Mouse (Mus musculus) kidney, adult 9 months (tissue): ENCODE data around the gene Ptgfrn.

ENCODE experiments used
- DNase-seq: peaks from one replicate; pipeline ENCODE4 v3.0.0; 2022

Ptgfrn gene

DNA sequence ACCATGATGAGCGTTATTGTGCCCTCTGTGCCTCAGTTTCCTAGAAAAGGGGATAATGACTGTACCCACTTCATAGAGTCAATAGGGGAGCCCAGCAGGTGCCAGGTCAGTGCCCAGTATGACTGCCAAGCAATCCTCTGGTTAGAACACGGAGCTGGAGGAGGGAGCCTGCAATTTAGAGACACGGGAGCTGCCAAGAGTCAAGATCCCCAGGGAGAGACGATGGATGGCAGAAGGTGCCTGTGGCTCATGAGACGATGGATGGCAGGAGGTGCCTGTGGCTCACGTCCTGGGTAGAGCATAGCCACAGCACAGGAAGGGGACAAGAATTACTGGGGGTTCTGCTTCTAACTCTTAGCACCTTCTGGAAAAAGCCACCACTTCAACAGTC lies 32.4 kb downstream of the Ptgfrn start:
- DNase-seq = no peak

DNA sequence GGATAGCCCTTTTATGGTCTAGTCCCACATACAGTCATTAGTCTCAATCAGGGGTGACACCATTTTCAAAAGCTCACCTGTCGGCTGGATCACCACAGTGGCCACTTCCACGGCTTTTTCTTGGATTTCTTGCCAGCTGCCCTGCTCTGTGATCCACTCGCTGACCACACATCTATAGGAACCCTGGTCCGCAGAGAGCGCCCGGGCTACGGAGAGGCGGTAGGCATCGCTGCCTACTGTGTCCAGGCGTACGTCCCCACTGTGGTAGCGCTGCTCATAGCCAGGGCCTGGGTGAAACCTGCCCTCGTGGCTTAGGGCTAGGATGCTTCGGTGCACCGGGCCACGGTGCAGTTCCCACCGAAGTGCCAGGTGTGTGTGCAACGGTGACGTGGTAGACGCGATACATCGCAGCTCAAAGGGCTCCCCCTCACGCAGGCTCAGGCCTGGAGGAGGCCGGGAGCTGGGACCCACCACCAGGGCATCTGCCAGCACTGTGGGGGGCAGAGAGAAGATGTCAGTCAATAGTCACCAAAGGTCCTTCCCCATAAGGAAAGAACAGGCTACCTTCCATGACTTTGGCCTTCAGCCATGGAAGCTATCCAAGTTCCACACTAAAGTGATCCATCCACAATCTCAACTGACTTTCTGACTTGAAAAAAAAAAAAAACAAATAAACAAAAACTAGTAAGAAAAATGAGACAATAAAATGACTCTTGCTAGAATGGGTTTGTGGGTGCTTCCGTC lies 32.9 kb downstream of the Ptgfrn start:
- DNase-seq = no peak

GRCm38 (mm10) chr3:101075866-101076265 lies 34.2 kb downstream of the Ptgfrn start:
- no peak for DNase-seq

DNA sequence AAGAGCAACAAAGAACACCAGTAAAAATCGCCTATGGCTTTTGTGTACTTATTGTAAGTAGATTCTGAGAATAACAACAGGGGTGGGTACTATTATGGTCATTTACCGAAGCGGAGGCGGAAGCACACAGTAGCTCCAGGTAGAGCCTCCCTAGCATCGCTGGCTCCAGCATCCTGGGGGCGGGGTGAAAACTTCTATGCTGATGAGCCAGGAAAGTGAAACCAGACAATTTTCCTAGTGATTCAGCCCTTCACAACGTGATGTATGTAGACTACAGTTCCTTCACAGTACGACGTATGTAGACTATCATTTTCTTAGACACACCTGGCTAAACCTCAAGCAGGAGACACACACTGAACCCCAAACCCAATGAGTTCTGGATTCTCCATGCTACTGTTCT lies 36.7 kb downstream of the Ptgfrn start:
- DNase-seq = no peak

DNA sequence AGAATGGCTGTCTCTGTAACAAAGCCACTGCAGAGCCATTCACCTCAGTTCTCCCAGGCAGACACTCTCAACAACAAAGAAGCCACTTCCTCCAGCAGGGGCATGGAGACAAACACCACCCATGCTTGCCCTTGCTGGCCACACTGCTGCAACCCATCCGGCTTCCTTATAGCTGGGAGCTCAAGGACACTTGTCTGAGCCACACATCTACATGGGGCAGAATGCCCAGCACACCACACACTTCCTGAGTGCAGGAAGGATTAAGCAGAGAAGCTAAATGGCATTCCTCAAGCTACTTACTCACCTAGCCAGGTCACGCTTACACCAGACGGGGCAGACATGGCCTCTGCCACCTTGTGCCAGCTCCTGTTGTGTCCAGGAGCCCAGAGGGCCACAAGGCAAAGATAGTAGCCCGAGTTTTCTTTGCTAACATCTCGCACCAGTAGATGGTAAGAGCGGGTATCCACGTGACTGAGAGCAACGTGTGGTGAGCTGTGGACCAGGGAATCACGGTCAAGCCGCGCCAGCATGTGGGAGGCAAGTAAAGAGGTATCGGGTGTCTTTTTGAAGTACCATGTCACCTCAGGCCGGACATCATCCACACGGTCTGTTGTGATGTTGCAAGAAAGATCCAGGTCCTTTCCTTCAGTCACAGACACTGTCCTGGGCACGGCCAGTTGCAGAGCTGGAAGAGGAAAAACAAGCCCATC lies 37.4 kb downstream of the Ptgfrn start:
- DNase-seq = no peak

DNA sequence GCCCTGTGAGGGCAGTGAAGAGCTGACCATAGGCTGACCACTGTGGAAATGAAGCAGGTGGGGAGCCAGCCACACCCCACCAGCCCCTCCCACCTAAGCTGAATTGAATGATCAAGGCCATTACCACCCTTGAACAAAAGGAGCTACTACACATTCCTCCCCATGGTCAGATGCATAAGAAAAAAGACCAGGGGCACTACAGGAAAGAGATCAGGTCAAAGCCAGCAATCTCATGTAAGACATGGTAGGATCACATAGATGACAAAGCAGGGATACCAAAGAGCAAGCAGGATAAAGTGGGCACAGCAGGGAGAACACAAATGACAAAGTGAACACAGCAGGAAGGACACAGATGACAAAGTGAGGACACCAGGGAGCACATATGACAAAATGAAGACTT lies 38.5 kb downstream of the Ptgfrn start:
- no peak for DNase-seq

GRCm38 (mm10) chr3:101070796-101071235 lies 39.3 kb downstream of the Ptgfrn start:
- no peak for DNase-seq

DNA sequence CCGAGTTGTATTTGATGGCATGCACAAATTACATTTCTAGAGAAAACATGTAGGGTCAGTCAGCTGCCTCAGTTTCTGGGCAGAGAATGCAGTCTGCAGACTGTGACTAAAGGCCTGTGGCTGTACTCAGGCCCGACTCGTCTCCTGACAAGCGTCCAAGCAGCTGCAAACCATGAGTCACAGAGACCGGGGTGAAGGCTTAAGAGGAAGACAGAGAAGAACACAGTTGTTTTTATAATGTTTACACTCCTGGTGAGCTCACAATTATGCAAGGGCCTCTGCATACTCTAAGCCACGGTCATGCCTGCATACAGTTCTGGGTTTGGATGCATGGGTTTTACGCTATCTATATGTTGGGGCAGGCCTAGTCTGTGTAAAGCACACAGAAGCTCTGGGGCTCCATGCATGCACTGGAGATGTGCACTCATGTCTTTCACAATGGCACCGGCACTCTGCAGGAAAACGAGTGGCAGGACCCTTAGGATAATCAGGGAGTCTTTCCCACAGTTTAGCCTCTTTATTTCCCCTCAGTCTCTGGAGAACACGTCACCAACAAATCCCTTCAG lies 39.8 kb downstream of the Ptgfrn start:
- no peak for DNase-seq

DNA sequence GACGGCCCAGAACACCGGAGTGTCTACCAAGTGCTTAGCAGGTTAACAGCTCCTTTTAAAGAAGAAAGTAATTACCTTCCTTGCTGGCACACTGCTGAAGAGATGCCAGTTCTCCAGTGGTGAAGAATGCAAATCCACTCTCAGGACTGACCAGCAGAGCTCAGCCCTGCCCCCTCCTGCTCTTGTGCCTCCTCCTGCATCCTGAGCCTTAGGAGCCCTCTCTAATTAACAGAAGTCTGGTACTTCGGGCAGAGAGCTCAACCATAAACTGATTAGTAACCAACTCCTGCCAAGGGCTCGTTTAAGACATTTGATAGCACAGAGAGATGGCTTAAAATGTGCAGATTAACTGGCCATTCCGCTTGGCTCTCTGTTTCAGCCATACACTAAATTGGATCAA lies 41.4 kb downstream of the Ptgfrn start:
- no peak for DNase-seq

GRCm38 (mm10) chr3:101066175-101066574 lies 43.9 kb downstream of the Ptgfrn start:
- DNase-seq = no peak

GRCm38 (mm10) chr3:101061865-101062585 lies 48.1 kb downstream of the Ptgfrn start:
- no peak for DNase-seq

DNA sequence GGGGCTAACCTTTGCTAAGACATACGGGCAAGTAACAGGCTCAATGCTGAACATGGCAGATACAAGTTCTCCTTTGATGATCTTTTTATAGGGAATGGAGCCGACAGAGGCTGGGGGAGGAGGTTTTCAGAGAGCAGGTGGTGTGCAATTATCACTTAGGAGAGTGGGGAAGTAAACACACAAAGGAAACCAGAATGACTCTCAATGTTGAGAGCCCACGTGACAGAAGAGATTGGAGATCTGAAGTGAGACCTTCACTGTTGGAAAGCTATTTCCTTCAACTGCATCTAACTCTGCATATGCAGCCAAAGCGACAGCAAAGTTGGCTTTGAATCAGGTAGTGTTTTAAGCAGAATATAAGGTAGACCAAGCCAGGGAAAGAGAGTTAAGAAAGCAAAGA lies 50.9 kb downstream of the Ptgfrn start:
- no peak for DNase-seq

DNA sequence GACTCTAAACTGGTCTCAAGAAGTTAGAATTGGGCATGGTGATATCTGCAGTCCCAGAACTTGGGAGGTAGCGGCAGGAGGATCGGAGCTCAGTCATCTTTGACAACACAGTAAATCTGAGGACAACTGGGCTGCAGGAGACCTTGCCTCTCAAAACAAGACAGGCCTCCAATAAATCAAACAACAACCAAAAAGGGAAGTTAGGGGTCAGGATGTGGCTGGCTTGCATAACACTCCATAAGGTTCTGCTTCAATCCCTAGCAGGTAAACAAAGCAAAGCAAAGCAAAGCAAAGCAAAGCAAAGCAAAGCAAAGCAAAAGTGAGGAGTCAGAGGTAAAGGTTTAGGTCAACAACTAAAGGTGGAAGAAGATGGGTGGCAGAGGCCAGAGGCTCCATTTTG lies 51.9 kb downstream of the Ptgfrn start:
- no peak for DNase-seq

- DNase-seq = no peak
Measured at GRCm38 (mm10) chr3:101055216-101055615, 54.9 kb downstream of the Ptgfrn start.

- DNase-seq = no peak
Measured at GRCm38 (mm10) chr3:101051601-101052000, 58.5 kb downstream of the Ptgfrn start.

DNA sequence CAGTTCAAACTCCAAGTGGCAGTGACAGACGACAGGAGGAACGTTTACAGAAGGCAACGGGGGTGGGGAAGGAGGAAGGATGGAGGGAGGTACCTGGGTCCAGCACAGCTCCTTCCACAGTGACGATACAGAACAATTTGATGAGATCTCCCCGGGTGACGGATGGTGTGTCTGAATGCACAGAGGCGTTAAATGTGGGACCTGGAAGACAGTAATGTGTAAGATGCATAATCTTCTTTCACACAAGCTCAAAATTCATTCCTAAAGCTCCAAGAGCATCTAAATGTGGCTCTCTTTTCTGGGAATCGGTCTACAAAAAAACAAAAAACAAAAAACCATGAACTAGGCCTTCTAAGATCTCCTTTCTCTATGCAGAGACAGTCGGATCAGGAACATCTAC lies 60.1 kb downstream of the Ptgfrn start:
- DNase-seq = no peak

GRCm38 (mm10) chr3:101048781-101049180 lies 61.3 kb downstream of the Ptgfrn start:
- no peak for DNase-seq

DNA sequence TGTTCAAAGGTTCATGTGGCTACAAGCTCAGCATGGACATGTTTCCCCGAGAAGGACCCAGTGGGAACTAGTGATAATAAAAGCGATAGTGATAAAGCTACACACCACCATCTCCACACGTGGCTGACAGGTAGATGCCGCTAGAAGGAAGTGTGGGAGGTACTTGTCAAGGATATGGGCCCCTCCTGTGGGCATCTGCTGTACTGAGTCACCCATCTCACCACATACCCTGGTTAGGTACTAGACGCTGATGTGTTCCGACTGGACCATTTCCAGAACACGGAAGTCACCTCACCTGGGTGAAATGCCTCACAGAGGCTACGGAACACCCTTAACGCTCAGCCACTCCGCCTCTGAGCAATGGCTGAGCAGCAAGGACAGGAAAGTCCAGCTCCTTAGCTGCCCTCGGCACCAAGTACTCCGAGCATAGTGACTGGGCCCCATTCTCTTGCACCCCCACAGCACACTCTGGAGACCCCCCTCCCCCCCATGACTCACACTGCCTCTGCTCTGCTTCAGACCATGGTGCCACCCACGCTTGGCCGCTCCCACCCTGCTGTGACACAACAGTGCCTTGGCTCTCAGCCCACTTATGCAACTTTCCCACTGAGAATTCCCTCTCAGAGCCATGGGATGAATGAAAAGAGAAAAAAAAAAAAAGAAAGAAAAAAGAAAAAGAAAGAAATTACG lies 62.3 kb downstream of the Ptgfrn start:
- DNase-seq = peak; percentile 14

DNA sequence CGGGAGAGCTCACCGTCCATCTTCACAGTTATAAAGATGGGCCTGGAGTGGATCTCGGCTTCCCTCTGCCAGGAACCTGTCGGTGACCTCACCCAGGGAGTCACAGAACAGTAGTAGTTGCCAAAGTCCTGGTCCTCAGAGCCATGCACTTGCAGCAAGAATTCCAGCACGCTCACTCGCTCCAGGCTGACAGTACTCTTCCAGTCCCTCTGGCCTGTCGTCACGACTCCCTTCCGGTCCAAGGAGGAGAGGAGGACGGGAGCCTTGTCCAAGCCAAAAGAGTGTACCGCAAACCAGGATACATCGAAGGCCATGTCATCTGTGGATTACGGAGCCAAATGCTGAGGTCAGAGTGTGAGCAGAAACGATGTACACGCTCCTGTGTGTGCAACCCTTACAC lies 64.6 kb downstream of the Ptgfrn start:
- DNase-seq = no peak

- no peak for DNase-seq
Measured at GRCm38 (mm10) chr3:101044686-101045085, 65.4 kb downstream of the Ptgfrn start.

DNA sequence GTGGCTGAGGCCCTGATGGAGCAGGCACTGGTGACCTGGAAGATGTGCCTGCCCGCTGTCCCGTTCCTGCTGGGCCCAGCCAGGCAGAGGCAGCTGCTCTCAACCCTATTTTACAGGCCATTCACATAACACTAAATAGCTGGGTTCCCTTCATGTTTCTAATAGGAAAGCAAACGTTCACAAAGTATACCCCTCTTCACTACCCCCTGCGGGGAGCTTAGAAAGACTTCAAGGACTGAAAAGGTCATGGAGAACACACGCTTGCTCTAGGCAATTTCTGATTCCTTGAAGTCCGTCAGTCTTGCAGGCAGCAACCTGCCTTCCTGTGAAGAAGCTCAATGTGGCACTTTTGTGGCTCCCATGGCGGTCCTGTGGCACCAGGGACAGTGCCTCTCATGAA lies 68.1 kb downstream of the Ptgfrn start:
- no peak for DNase-seq

DNA sequence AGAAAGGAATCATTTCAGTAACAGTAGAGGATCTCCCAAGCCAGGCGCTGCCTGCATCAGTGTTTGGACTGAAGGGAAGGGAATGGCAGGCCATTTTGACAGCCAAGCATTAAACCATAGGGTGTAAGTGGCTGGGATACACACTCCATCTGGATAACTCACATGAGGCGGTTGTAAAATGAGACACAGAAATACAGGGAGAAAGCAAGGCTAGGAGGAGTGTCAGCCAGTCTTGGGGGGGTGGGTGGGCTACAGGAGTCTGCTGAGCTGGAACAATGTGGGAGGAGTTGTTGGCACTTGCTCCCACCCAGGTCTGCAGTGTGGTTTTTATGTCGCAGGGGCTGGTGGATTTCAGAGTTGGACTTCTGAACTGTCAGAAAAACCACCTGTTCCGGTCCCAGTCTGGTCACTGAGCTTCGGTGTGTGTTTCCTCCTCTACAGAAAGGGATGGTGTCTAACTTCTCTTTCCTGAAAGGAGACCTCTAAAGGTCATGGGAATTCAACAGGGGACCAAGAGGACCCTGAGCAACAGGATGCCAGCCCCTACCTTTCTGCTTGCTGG lies 72.0 kb downstream of the Ptgfrn start:
- DNase-seq = no peak

GRCm38 (mm10) chr3:101036001-101036400 lies 74.1 kb downstream of the Ptgfrn start:
- no peak for DNase-seq
